Mouse (Mus musculus): ENCODE data around the gene Afdn. TPM values are rescaled to one million over a fixed set of nuclear protein-coding genes. Genes with fewer than 3 reads are reported as not detected.
"Not testable (repeated sequence)": the region's sequence is repeated elsewhere in the genome, so short reads cannot be mapped to it uniquely, and the experiment has no call there.

The Afdn gene
- polyA plus RNA-seq, 1 experiment from 2014 or later: 10.4 TPM

DNA sequence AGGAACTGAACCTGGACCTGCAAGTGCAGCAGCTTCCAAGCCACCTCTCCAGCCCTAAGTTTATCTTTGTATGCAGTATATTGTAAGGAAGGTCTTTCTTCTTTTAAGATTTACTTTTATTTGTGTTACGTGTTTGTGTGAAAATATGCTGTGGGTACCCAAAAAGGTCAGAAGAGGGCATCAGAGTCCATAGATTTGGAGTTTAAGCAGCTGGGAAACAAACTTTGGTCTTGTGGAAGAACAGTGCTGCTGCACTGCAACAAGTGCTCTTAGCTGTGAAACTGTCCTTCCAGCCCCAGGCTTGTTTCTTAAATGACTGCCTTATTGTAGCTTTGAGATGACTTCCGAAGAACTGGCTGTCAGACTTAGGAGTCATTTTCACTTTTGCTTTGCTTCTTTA is 89.8 kb downstream of the Afdn start:
- Histone ChIP-seq H3K79me2 (ENCODE audit: inconsistent target) (no peaks in the 10 kb centered on the region), H3K4me3 (ENCODE audit: inconsistent target) (no peak overlapping the region), H3K36me3 (ENCODE audit: inconsistent target) (no peaks in the 10 kb centered on the region), H3K27ac (no peak overlapping the region)
- 91% methylated on average over 2 of the region's 2 CpGs for WGBS (ENCODE audit: missing documents)

- not testable (repeated sequence) for H3K4me3 ChIP-seq (ENCODE audit: inconsistent target); H3K36me3 ChIP-seq (ENCODE audit: inconsistent target); H3K27ac ChIP-seq; H3K79me2 ChIP-seq (ENCODE audit: inconsistent target)
- WGBS (ENCODE audit: missing documents): 91% methylated on average over 7 of the region's 7 CpGs
These were observed 93.5 kb downstream of the Afdn start for GRCm38 (mm10) chr17:13853883-13854282.

DNA sequence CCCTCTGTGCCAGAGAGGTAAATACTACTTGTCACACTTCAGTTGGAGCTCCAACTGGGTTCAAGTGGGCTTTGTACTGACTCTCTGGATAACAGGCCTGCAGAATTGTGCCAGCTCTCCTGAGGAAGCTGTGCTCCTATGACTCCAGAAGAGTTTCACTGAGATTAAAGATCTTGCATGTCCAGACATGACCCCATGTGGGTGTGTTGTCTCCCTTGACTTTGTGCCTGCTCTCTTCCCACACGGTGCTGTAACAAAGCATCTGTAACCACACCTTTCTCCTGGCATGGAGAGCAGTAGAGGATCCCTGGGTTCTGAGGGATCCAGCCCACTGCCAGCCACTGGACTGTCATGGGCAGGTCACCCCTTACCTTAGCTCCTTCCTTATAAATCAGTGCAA is 95.1 kb downstream of the Afdn start:
- no peaks in the 10 kb centered on the region for H3K36me3 ChIP-seq (ENCODE audit: inconsistent target)
- H3K79me2 ChIP-seq (ENCODE audit: inconsistent target): no peaks in the 10 kb centered on the region
- no peak overlapping the region for H3K27ac ChIP-seq
- no peak overlapping the region for H3K4me3 ChIP-seq (ENCODE audit: inconsistent target)
- WGBS (ENCODE audit: missing documents): 100% methylated on average over 1 of the region's 1 CpGs

DNA sequence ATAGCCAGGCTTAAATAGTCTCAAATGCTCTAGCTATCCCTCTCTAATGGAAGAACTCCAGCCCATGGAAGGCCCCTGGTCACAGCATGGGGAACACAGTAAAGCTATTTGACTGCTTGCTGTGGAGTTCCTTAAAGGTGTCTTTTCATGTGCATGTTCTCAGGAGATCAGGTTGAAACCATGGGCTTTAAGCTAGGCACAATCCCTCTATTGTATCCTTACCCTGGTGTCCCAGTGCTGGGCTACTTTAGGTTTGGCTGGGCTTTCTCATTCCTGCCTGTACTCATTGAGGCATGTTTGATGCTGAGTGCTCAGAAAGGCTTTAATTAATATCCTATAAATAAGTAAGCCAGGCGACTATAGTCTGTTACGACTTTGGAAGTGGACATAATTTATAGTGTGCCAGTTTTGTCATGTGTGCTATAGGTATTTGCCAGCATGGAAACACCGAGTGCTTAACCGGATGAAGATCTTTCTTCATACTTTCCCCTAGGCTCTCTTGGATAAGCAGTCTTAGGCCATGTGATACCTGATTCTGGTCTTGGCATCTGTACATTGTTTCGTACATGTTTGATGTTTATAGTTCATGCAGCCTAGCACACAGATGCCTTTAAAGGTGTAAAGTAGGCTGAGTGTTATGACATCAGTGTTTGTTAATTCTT is 96.2 kb downstream of the Afdn start:
- no peaks in the 10 kb centered on the region for H3K79me2 ChIP-seq (ENCODE audit: inconsistent target)
- 96% methylated on average over 4 of the region's 5 CpGs for WGBS (ENCODE audit: missing documents)
- H3K4me3 ChIP-seq (ENCODE audit: inconsistent target): no peak overlapping the region
- H3K27ac ChIP-seq: no peak overlapping the region
- no peaks in the 10 kb centered on the region for H3K36me3 ChIP-seq (ENCODE audit: inconsistent target)

DNA sequence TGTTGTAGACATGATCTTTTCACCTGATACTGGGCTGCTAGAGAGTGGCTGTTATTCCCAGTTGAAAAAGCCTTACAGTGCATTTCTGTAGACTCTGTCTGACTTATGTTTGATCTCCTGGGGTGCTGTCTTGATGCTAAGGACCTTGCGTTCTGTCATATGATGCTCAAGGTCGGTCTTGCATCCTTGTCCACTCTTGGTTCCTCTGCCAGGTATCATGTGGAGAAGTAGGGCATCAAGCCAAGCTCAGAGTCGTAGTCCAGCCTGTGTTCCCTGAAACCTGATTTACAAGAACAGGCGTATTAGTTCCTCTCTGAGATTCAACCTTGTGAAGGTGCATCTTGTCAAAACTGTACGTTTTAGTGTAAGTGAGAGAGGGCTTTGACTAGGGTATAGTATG is 105.0 kb downstream of the Afdn start:
- no peak overlapping the region for H3K27ac ChIP-seq
- H3K4me3 ChIP-seq (ENCODE audit: inconsistent target): no peak overlapping the region
- no peaks in the 10 kb centered on the region for H3K36me3 ChIP-seq (ENCODE audit: inconsistent target)
- H3K79me2 ChIP-seq (ENCODE audit: inconsistent target): no peaks in the 10 kb centered on the region
- WGBS (ENCODE audit: missing documents): 93% methylated on average over 5 of the region's 5 CpGs

DNA sequence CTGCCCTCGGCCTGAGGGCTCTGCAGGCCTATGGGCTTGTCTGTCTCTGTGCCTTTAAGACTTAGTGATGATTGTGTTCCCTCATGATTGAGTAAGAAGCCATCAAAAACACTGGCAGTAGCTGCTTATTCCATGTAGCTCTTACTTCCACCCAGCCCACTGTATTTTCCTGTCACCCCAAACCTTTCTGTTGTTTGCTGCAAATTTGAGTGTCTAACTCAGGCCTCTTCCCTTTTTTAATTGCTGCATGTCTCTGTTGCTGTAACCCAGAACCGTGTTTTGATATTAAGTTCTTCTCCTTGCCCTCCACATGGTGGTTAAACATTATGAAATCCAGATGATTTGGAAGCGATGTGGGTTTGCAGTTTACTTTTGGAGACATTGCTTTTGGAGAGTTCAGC is 106.6 kb downstream of the Afdn start:
- no peak overlapping the region for H3K4me3 ChIP-seq (ENCODE audit: inconsistent target)
- WGBS (ENCODE audit: missing documents): 42% methylated on average over 3 of the region's 3 CpGs
- H3K79me2 ChIP-seq (ENCODE audit: inconsistent target): no peaks in the 10 kb centered on the region
- peak overlapping the region; percentile 19 for H3K27ac ChIP-seq
- no peaks in the 10 kb centered on the region for H3K36me3 ChIP-seq (ENCODE audit: inconsistent target)

DNA sequence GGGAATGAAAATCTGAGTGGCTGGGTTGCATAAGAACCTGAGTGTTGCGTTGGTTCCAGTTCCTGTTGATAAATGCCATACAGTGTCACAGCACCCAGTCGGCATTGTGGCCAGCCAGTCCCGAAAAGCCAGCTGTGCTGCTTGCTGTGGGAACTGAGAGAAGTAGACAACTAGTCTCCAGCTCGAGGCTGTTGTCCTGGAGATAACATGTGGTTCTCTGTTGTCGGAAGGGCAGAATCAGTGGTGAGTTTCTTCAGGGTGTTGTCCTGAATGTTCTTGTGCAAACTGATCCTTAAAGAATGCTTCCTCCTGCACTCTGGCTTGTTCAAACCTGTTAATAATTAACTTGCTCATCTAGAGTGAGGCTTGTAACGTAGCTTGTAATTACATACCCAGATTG is 107.1 kb downstream of the Afdn start:
- no peak overlapping the region for H3K4me3 ChIP-seq (ENCODE audit: inconsistent target)
- H3K27ac ChIP-seq: peak overlapping the region; percentile 19; the same call in 1 of the 2 replicates
- 34% methylated on average over 6 of the region's 6 CpGs for WGBS (ENCODE audit: missing documents)

DNA sequence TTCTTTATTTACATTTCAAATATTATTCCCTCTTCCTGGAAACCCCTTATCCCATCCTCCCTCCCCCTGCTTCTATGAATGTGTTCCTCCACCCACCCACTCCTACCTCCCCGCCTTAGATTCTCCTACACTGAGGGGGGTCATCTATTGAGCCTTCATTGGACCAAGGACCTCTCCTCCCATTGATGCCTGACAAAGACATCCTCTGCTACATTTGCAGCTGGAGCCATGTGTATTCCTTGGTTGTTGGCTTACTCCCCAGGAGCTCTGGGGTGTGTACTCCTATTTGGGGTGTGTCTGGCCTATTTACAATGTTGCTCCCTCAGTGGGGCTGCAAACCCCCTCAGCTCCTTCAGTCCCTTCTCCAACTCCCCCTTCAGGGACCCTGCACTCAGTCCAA is 109.9 kb downstream of the Afdn start:
- H3K36me3 ChIP-seq (ENCODE audit: inconsistent target): no peaks in the 10 kb centered on the region
- H3K27ac ChIP-seq: no peak overlapping the region
- H3K79me2 ChIP-seq (ENCODE audit: inconsistent target): no peaks in the 10 kb centered on the region
- no peak overlapping the region for H3K4me3 ChIP-seq (ENCODE audit: inconsistent target)
- WGBS (ENCODE audit: missing documents): 100% methylated on average over 1 of the region's 1 CpGs

More for the DNA sequence above, 107.1 kb downstream of the Afdn start:
- H3K79me2 ChIP-seq (ENCODE audit: inconsistent target): no peaks in the 10 kb centered on the region
- no peaks in the 10 kb centered on the region for H3K36me3 ChIP-seq (ENCODE audit: inconsistent target)

DNA sequence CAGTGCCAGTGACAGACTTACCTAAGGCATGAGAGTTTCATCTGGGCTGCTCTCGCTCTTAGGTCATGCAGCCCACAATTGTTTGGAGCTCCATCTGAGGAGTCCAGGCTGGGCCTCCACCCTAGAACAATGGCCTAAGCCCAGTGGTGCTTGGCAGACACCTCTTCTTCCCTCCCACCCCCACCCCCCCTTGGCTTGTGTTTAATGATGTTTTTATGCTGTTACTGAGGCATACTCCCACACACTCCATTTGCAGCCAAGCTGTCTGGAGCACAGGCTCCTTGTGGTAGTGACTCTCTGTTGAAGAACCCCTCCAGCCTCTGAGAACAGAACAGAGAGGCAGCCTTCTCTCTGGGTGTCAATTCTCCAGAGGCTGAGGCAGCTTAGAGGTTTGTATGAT is 113.9 kb downstream of the Afdn start:
- 100% methylated on average over 1 of the region's 1 CpGs for WGBS (ENCODE audit: missing documents)

DNA sequence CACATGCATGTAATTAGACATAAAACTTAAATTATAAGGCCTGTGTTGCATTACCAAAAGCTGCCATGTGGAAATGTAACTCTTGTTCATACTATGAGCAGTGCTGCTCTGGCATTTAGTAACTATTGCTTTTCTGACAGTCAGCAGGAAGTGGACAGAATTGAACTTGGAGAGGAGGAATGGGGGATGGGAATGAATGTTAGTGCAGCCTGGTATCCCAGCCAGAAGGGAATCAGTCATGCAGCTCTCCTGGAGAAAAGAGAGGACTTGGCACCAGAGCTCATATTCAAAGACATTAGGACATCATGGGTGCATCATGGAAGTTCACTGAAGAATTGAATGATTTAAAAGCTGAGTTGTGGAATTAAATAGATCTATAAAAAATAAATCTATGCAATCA is 117.1 kb downstream of the Afdn start:
- H3K36me3 ChIP-seq (ENCODE audit: inconsistent target): no peaks in the 10 kb centered on the region
- H3K27ac ChIP-seq: no peak overlapping the region
- H3K4me3 ChIP-seq (ENCODE audit: inconsistent target): no peak overlapping the region
- H3K79me2 ChIP-seq (ENCODE audit: inconsistent target): no peaks in the 10 kb centered on the region

More for the DNA sequence above, 113.9 kb downstream of the Afdn start:
- H3K4me3 ChIP-seq (ENCODE audit: inconsistent target): no peak overlapping the region
- no peak overlapping the region for H3K27ac ChIP-seq
- no peaks in the 10 kb centered on the region for H3K36me3 ChIP-seq (ENCODE audit: inconsistent target)
- H3K79me2 ChIP-seq (ENCODE audit: inconsistent target): no peaks in the 10 kb centered on the region

- H3K27ac ChIP-seq: no peak overlapping the region
- no peak overlapping the region for H3K4me3 ChIP-seq (ENCODE audit: inconsistent target)
- WGBS (ENCODE audit: missing documents): 90% methylated on average over 1 of the region's 1 CpGs
- H3K36me3 ChIP-seq (ENCODE audit: inconsistent target): no peaks in the 10 kb centered on the region
- H3K79me2 ChIP-seq (ENCODE audit: inconsistent target): no peaks in the 10 kb centered on the region
These were observed 119.4 kb downstream of the Afdn start for GRCm38 (mm10) chr17:13879731-13880130.

GRCm38 (mm10) chr17:13883540-13883939 is 123.2 kb downstream of the Afdn start:
- H3K27ac ChIP-seq: no peak overlapping the region
- H3K4me3 ChIP-seq (ENCODE audit: inconsistent target): no peak overlapping the region
- H3K36me3 ChIP-seq (ENCODE audit: inconsistent target): no peaks in the 10 kb centered on the region
- no peaks in the 10 kb centered on the region for H3K79me2 ChIP-seq (ENCODE audit: inconsistent target)
- 90% methylated on average over 5 of the region's 5 CpGs for WGBS (ENCODE audit: missing documents)

DNA sequence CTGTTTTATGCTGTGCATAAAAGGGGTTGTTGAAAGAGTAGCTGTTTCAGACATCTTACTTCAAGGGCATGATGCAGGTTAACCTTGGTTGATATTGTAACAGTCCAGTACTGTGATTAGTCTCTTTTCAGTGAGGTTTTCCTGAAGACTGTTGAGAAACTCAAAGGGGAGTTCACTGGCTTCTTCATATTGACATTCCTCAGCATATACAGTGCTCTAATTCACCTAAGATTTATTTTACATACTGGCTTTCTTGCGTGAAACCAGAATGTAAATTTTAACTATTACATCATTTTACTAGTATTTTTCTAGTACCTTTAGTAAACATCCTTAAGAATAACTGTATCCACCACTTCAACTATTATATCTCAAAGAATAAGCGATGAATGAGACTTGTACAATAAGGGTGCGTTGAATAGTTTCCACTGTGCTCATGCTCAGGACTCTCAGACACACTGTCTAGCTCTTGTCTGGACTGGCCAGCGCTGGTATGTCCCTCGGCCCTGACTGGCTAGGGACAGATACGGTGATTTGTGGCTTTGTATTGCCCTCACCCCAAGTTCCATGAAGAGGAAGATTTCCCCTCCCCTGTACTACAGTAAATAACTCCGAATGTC is 129.6 kb downstream of the Afdn start:
- Histone ChIP-seq H3K79me2 (ENCODE audit: inconsistent target) (no peaks in the 10 kb centered on the region), H3K36me3 (ENCODE audit: inconsistent target) (no peaks in the 10 kb centered on the region), H3K27ac (no peak overlapping the region), H3K4me3 (ENCODE audit: inconsistent target) (no peak overlapping the region)
- 95% methylated on average over 7 of the region's 7 CpGs for WGBS (ENCODE audit: missing documents)

GRCm38 (mm10) chr17:13890932-13891331 is 130.6 kb downstream of the Afdn start:
- WGBS (ENCODE audit: missing documents): 78% methylated on average over 1 of the region's 1 CpGs
- Histone ChIP-seq H3K36me3 (ENCODE audit: inconsistent target) (no peaks in the 10 kb centered on the region), H3K79me2 (ENCODE audit: inconsistent target) (no peaks in the 10 kb centered on the region), H3K4me3 (ENCODE audit: inconsistent target) (no peak overlapping the region), H3K27ac (no peak overlapping the region)

DNA sequence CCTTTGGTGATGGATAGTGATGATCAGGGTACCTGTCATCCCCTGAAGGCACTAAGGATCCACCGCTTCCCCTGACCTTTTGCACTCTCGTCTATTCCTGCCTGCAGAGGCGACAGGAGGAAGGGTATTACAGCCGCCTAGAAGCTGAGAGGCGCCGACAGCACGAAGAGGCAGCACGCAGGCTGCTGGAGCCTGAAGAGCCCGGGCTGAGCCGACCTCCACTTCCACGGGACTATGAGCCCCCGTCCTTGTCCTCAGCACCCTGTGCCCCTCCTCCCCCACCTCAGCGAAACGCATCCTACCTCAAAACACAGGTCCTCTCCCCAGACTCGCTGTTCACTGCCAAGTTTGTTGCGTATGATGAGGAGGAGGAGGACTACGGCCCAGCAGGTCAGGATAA is 138.5 kb downstream of the Afdn start:
- WGBS (ENCODE audit: missing documents): 96% methylated on average over 16 of the region's 17 CpGs
- Histone ChIP-seq H3K27ac (no peak overlapping the region), H3K36me3 (ENCODE audit: inconsistent target) (no peaks in the 10 kb centered on the region), H3K79me2 (ENCODE audit: inconsistent target) (no peaks in the 10 kb centered on the region), H3K4me3 (ENCODE audit: inconsistent target) (no peak overlapping the region)

GRCm38 (mm10) chr17:13899241-13899640 is 138.9 kb downstream of the Afdn start:
- Histone ChIP-seq H3K27ac (no peak overlapping the region), H3K4me3 (ENCODE audit: inconsistent target) (no peak overlapping the region), H3K36me3 (ENCODE audit: inconsistent target) (no peaks in the 10 kb centered on the region), H3K79me2 (ENCODE audit: inconsistent target) (no peaks in the 10 kb centered on the region)
- 94% methylated on average over 7 of the region's 7 CpGs for WGBS (ENCODE audit: missing documents)
